Mouse (Mus musculus) CD8-positive naive resting alpha-beta T cell, adult 2 months (primary cell): ENCODE results near the gene Dnlz.

ENCODE experiments used
- DNase-seq, 2 experiments: peaks; one replicate each; pipeline ENCODE4 v3.0.0; 2022; ENCODE audit warnings: low read depth in 2 of 2, low spot score in 2 of 2

Gene Dnlz

GRCm38 (mm10) chr2:26300161-26300807, 51.6 kb downstream of the Dnlz start:
- DNase-seq, result no peak

- no peak for DNase-seq
These were observed 52.6 kb downstream of the Dnlz start for GRCm38 (mm10) chr2:26299336-26299735.

GRCm38 (mm10) chr2:26298856-26299230, 53.1 kb downstream of the Dnlz start:
- no peak for DNase-seq

GRCm38 (mm10) chr2:26298208-26298855, 53.6 kb downstream of the Dnlz start:
- DNase-seq, result no peak
